Mouse (Mus musculus) heart, embryonic 12.5 days (tissue): ENCODE measurements around the gene Gpr162. TPM values are rescaled to one million over a fixed set of nuclear protein-coding genes. Genes with fewer than 3 reads are reported as not detected.
"Not testable (repeated sequence)": the region's sequence is repeated elsewhere in the genome, so short reads cannot be mapped to it uniquely, and the experiment has no call there.

Experiments
- ATAC-seq: fragments of 200-750 bp; cut with Nextera tagmentation; 2 replicates; pipeline ENCODE4 v1.8.0; 2017; ENCODE audit warnings: moderate TSS enrichment, moderate library complexity; ENCODE audit not compliant: insufficient number of reproducible peaks, low FRiP score
- H3K27ac ChIP-seq: fragments of 300-500 bp; sonication (generic); 2 replicates; pipeline ENCODE4 v1.5.1; 2016; ENCODE audit warnings: mild to moderate bottlenecking, moderate library complexity; ENCODE audit not compliant: poor library complexity, severe bottlenecking
- H3K27me3 ChIP-seq: fragments of 300-500 bp; sonication (generic); replicated peaks from 2 replicates; pipeline ENCODE4 v1.6.1; 2016; ENCODE audit warnings: mild to moderate bottlenecking, moderate library complexity
- H3K36me3 ChIP-seq: fragments of 300-500 bp; sonication (generic); 2 replicates; pipeline ENCODE4 v1.6.1; 2016; ENCODE audit warnings: mild to moderate bottlenecking, moderate library complexity
- H3K4me1 ChIP-seq: fragments of 300-500 bp; sonication (generic); replicated peaks from 2 replicates; pipeline ENCODE4 v1.6.1; 2016; ENCODE audit warnings: mild to moderate bottlenecking
- H3K4me2 ChIP-seq: fragments of 300-500 bp; sonication (generic); 2 replicates; pipeline ENCODE4 v1.6.1; 2016; ENCODE audit warnings: mild to moderate bottlenecking, moderate library complexity
- H3K4me3 ChIP-seq: fragments of 300-500 bp; sonication (generic); 2 replicates; pipeline ENCODE4 v1.5.1; 2016; ENCODE audit warnings: mild to moderate bottlenecking
- H3K9ac ChIP-seq: fragments of 300-500 bp; sonication (generic); 2 replicates; pipeline ENCODE4 v1.6.1; 2016; ENCODE audit warnings: mild to moderate bottlenecking, moderate library complexity
- H3K9me3 ChIP-seq: fragments of 300-500 bp; sonication (generic); replicated peaks from 2 replicates; pipeline ENCODE4 v1.6.1; 2016; ENCODE audit warnings: mild to moderate bottlenecking, moderate library complexity
- WGBS: fragments of 180-500 bp; shearing (Covaris S2); methylation state at CpG from one replicate; pipeline ENCODE4 v1.1.7; 2016; 5-methylcytosine and 5-hydroxymethylcytosine counted together
- polyA plus RNA-seq: library from polyadenylated mRNA; unstranded; fragments of >200 nt; fragmentation: Nextera tagmentation; extraction: Ambion mirVana; gene quantifications from 2 replicates; pipeline ENCODE4 v1.2.1, GENCODE M21; 2016

Gene Gpr162
- polyA plus RNA-seq, 1 experiment from 2014 or later, result 2.2 TPM

DNA sequence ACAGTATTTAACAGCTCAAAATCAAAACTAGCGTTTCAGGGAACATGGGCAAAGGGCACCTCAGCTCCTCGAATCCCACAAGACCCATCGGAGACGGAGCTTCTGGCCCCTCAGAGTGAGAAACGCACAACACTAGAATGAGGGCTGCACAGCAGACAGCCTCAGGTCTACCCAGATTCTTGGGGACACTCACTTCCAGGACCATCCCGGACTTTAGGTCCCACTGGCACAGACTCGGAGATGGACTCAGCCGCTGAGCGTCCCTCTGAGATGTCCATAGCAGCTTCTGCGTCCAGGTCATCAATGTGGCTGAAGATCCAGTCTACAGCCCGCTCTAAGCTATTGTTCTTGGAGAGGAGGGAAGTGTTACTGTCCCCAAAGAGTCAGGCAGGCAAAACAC is 46.7 kb downstream of the Gpr162 start:
- no peak overlapping the region for H3K4me3 ChIP-seq
- no peak overlapping the region for H3K27ac ChIP-seq
- peaks cover 22% of the 10 kb centered on the region for H3K4me1 ChIP-seq
- no peak overlapping the region for H3K9ac ChIP-seq
- H3K36me3 ChIP-seq, result peaks cover 79% of the 10 kb centered on the region
- no peaks in the 10 kb centered on the region for H3K27me3 ChIP-seq
- no peak for ATAC-seq
- WGBS, result 96% methylated on average over 11 of the region's 11 CpGs
- H3K4me2 ChIP-seq, result no peak overlapping the region
- no peaks in the 10 kb centered on the region for H3K9me3 ChIP-seq

DNA sequence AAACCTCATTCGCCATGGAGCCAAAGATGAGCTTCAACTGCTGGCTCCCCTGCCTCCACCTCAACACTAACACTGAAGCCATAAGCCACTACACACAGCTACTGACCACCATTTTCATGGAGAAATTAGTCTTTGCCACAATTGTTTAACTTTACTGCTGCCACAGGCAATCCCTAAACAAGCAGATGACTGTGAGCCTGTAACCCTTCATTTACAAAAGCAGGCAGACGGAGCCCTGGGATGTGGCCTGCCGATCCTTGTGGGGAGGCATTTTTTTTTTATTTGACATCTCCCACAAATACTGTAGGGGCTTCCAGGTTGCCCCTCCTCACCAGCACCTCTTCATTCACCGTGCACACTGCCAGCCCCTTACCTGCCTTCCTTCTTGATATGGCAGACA is 47.2 kb downstream of the Gpr162 start:
- H3K4me1 ChIP-seq, result peaks cover 27% of the 10 kb centered on the region
- no peaks in the 10 kb centered on the region for H3K27me3 ChIP-seq
- no peak overlapping the region for H3K4me3 ChIP-seq
- H3K9ac ChIP-seq, result no peak overlapping the region
- H3K27ac ChIP-seq, result no peak overlapping the region
- no peak for ATAC-seq
- WGBS, result 91% methylated on average over 4 of the region's 4 CpGs
- H3K36me3 ChIP-seq, result peaks cover 79% of the 10 kb centered on the region
- H3K4me2 ChIP-seq, result no peak overlapping the region
- H3K9me3 ChIP-seq, result no peaks in the 10 kb centered on the region

- Histone ChIP-seq H3K4me2 (peak overlapping the region; percentile 80), H3K4me3 (no peak overlapping the region), H3K36me3 (peaks cover 78% of the 10 kb centered on the region), H3K9ac (no peak overlapping the region), H3K4me1 (peaks cover 38% of the 10 kb centered on the region), H3K27me3 (no peaks in the 10 kb centered on the region), H3K27ac (no peak overlapping the region), H3K9me3 (no peaks in the 10 kb centered on the region)
- WGBS, result 72% methylated on average over 9 of the region's 9 CpGs
- ATAC-seq, result no peak
Observed at GRCm38 (mm10) chr6:124814858-124815774, 48.7 kb downstream of the Gpr162 start.

DNA sequence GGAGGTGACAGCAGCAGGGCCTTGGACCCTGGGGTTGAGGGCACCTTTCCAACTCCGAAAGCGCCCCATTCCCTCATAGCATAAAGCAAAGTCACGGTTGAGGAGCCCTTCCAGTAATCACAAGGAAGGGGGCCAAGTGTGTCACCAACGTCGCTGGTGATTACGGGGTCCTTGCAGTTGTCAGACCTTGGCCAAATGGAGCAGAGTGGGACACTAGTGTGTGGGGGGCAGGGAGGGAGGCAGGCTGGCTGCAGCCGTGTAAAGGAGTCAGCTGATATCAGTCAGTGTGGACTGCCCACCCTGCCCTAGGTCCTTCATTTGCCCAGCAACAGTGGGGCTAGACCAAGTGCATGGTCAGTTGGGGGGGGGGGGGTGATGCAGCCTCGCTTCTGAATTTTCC is 49.3 kb downstream of the Gpr162 start:
- H3K4me1 ChIP-seq, result peaks cover 44% of the 10 kb centered on the region
- peaks cover 75% of the 10 kb centered on the region for H3K36me3 ChIP-seq
- no peaks in the 10 kb centered on the region for H3K9me3 ChIP-seq
- H3K9ac ChIP-seq, result peak overlapping the region; percentile 44; the same call in 1 of the 2 replicates
- peak; percentile 18 for ATAC-seq
- no peaks in the 10 kb centered on the region for H3K27me3 ChIP-seq
- 0 out of 2 replicates have a peak overlapping the region, but pooled peaks have one; percentile 99 for H3K27ac ChIP-seq
- peak overlapping the region; percentile 88 for H3K4me3 ChIP-seq
- H3K4me2 ChIP-seq, result peak overlapping the region; percentile 80
- 34% methylated on average over 8 of the region's 8 CpGs for WGBS

DNA sequence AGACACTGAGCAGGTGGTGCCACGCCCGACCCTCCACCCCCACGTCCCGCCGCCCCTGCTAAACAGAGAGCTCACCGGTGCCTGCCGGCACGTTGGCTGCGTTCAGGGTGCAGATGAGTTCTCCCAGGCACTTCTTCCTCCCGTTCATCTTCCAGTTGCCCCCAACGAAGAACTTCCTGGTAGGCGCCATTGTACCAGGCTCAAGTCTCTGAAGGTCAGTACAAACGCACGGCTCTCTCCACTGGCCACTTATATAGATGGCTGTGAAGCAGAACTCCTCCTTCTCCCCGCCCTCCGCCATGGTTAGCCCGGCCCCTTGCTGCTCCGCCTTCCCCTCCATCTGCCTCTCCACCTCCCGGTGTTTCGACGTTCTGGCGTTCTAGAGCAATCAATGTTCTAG is 49.9 kb downstream of the Gpr162 start, which contains the start of gene Tpi1:
Gene Tpi1 (minus strand): TSS at position 364 of the 400 bp plus-strand sequence.
- Histone ChIP-seq H3K36me3 (peaks cover 69% of the 10 kb centered on the region), H3K9me3 (no peaks in the 10 kb centered on the region), H3K4me2 (peak within 1 kb of the TSS; percentile 80), H3K27ac (peak within 1 kb of the TSS; percentile 99), H3K4me3 (peak within 1 kb of the TSS; percentile 88), H3K4me1 (peaks cover 44% of the 10 kb centered on the region), H3K9ac (peak within 1 kb of the TSS; percentile 97), H3K27me3 (no peaks in the 10 kb centered on the region)
- WGBS, result 0% methylated on average over 22 of the region's 22 CpGs
- peak; percentile 89 for ATAC-seq

DNA sequence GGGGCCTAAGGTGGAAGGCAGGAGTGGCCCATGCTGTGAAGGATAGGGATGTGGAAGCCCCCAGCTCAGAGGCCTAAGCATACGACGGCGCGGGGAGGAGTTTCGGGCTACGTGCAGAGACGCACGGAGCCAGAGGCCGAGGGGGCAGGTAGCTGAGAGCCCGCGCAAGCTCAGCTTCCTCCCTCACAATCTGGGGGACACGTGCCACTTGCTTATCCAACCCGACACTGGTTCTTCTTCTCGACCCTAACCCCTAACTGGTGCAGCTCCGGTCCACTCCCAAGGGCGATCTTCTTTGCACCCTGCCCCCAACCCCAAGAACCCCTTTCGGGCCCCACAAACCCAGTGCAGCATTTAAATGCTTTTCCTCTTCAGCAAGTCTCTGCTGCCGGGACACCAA is 50.3 kb downstream of the Gpr162 start:
- Histone ChIP-seq H3K27ac (peak overlapping the region; percentile 99), H3K27me3 (no peaks in the 10 kb centered on the region), H3K36me3 (peaks cover 65% of the 10 kb centered on the region), H3K4me2 (peak overlapping the region; percentile 80), H3K4me1 (peaks cover 44% of the 10 kb centered on the region), H3K9ac (peak overlapping the region; percentile 97), H3K9me3 (no peaks in the 10 kb centered on the region), H3K4me3 (peak overlapping the region; percentile 88)
- WGBS, result under 1% methylated on average over 18 of the region's 18 CpGs
- ATAC-seq, result peak; percentile 69

DNA sequence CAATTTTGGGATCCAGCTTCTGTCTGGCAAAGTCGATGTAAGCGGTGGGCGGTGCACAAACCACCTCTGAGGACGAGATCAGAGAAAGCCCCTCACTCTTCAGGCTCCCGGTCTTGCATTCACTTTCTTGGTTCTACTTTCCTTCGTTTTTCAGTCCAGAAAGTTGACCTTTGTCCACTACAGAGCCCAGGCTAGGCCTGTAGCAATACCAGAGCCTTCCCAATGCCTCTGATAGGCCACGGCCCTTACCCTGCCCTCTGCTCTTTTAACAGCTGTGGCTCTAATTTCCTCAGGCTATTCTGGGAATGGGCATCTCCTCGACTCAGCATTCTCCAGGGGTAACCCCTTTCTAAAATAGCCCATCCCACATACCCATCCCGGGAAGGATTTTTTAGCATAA is 50.9 kb downstream of the Gpr162 start:
- Histone ChIP-seq H3K4me2 (peak overlapping the region; percentile 80), H3K36me3 (peaks cover 59% of the 10 kb centered on the region), H3K4me1 (peaks cover 51% of the 10 kb centered on the region), H3K27ac (peak overlapping the region; percentile 99), H3K27me3 (no peaks in the 10 kb centered on the region), H3K9me3 (no peaks in the 10 kb centered on the region), H3K9ac (peak overlapping the region; percentile 97), H3K4me3 (peak overlapping the region; percentile 88)
- ATAC-seq, result no peak
- WGBS, result 21% methylated on average over 9 of the region's 9 CpGs

DNA sequence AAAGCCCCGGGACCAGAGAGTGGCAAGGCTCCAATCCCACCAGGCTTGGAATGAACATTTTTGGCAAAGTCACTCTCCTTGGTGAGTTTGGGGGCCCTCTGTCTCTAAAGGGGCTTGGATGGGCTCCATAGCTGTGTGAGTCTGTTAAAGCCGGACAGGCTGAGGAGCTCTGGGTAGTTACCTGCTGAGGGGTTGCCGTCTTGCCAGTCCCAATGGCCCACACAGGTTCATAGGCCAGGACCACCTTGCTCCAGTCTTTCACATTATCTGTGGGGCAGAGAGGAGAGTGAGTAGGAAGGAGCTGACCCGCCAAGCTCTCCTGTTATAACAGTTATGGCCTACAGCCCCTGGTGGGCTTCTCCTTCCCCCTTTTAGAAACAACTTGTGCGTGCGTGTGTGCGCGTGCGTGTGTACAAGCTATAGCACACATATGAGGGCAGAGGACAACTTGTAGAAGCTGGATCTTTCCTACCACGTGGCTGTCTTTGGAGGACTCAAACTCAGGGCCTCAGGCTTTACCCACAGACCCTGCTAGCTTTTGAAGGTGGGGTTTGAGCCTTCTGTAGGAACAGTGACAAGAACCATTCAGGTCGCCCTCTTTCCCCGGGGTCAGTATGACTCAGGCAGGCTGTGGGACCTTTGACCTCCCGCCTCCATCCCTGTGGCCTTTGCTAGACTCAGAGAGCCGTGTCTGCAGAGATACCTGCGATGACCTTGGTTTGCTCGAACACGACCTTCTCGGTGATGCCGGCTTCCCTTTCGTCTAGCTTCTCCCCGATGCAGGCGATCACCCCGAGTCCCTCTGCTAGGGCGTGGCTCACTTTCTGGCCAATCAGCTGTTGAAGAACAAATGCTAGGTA is 51.9 kb downstream of the Gpr162 start:
- peak overlapping the region; percentile 99 for H3K27ac ChIP-seq

DNA sequence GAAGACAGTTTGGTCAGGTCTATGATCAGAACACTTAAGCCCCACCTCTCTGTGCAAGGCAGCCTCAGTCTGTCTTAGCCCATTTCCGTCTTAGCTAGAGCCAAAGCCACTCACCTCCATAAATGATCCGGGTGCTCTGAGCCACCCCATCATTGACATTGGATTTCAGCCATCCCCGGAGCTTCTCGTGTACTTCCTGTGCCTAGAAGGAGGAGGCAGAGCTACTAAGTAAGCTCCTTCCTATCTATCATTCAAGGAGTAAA is 52.4 kb downstream of the Gpr162 start:
- 0 out of 2 replicates have a peak overlapping the region, but pooled peaks have one; percentile 99 for H3K27ac ChIP-seq
- peaks cover 64% of the 10 kb centered on the region for H3K4me1 ChIP-seq
- no peaks in the 10 kb centered on the region for H3K9me3 ChIP-seq
- H3K27me3 ChIP-seq, result no peaks in the 10 kb centered on the region
- no peak overlapping the region for H3K4me3 ChIP-seq
- H3K4me2 ChIP-seq, result no peak overlapping the region
- H3K9ac ChIP-seq, result no peak overlapping the region
- no peak for ATAC-seq
- WGBS, result 76% methylated on average over 4 of the region's 4 CpGs
- H3K36me3 ChIP-seq, result peaks cover 43% of the 10 kb centered on the region

More for the DNA sequence above, 51.9 kb downstream of the Gpr162 start:
- Histone ChIP-seq H3K36me3 (peaks cover 49% of the 10 kb centered on the region), H3K4me3 (peak overlapping the region; percentile 88), H3K27me3 (no peaks in the 10 kb centered on the region), H3K4me2 (peak overlapping the region; percentile 80), H3K4me1 (peaks cover 59% of the 10 kb centered on the region), H3K9ac (peak overlapping the region; percentile 97), H3K9me3 (no peaks in the 10 kb centered on the region)
- 74% methylated on average over 24 of the region's 24 CpGs for WGBS
- no peak for ATAC-seq

DNA sequence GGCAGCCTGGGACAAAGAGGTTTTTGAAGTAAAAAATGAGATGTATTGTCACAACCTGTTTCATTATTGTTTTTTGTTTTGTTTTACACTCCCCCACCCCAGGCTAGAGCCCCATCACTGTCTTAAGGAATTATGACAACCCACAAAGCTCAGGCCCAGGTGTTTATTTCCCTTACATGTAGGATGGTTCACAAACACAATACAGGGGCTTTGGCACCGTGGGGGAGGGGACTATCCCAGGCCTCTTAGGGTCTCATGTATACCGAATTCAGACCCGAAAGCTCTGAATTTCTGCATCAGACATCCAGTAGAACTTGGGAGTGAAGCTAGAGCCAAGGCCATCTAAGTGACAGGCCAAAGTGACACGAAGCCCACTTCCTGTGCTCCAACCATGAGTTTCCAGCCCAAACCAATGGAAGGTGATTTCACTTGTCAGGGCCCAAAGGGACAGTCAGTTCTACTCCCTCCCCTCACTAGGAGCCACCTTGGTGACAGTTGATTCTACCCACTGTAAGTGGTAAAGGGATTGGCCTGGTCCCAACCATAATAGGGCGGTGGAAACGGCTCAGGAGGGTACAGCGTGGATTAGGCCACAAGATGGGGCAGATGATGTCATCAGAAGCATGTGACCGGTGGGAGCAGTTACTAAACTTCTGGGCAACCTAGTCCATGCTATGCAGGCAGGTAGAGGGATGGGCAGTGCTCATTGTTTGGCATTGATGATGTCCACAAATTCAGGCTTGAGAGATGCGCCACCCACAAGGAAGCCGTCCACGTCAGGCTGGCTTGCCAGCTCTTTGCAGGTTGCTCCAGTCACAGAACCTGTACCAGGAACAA is 53.0 kb downstream of the Gpr162 start:
- H3K27ac ChIP-seq, result not testable (repeated sequence)
- H3K4me1 ChIP-seq, result peaks cover 69% of the 10 kb centered on the region
- peak overlapping the region; percentile 84; the same call in 1 of the 2 replicates for H3K4me2 ChIP-seq

More for the DNA sequence above, 53.0 kb downstream of the Gpr162 start:
- H3K36me3 ChIP-seq, result peaks cover 38% of the 10 kb centered on the region
- not testable (repeated sequence) for H3K9me3 ChIP-seq, H3K27me3 ChIP-seq, ATAC-seq, H3K9ac ChIP-seq, H3K4me3 ChIP-seq
- 84% methylated on average over 11 of the region's 11 CpGs for WGBS
